Mouse (Mus musculus) stomach, postnatal 0 days (tissue): ENCODE data around the gene Dnajb11. TPM values are rescaled to one million over a fixed set of nuclear protein-coding genes. Genes with fewer than 3 reads are reported as not detected.

ENCODE experiments used
- ATAC-seq: fragments of 200-750 bp; cut with Nextera tagmentation; 2 replicates; pipeline ENCODE4 v1.8.0; 2017; ENCODE audit not compliant: low FRiP score, low TSS enrichment
- DNase-seq: peaks from one replicate; pipeline ENCODE4 v3.0.0-alpha.2; 2016; ENCODE audit warnings: low spot score
- H3K27ac ChIP-seq: fragments of 300-500 bp; sonication (generic); replicated peaks from 2 replicates; pipeline ENCODE4 v1.5.1; 2014; ENCODE audit warnings: mild to moderate bottlenecking, control low read depth
- H3K27me3 ChIP-seq: fragments of 300-500 bp; sonication (generic); 2 replicates; pipeline ENCODE4 v1.6.1; 2014; ENCODE audit warnings: low read length; ENCODE audit not compliant: control insufficient read depth, insufficient read depth
- H3K36me3 ChIP-seq: fragments of 300-500 bp; sonication (generic); 2 replicates; pipeline ENCODE4 v1.6.1; 2014; ENCODE audit warnings: low read length, mixed read lengths; ENCODE audit not compliant: control insufficient read depth, insufficient read depth
- H3K4me1 ChIP-seq: fragments of 300-500 bp; sonication (generic); replicated peaks from 2 replicates; pipeline ENCODE4 v1.6.1; 2014; ENCODE audit warnings: antibody characterized with exemption; ENCODE audit not compliant: control insufficient read depth, insufficient read depth
- H3K4me2 ChIP-seq: fragments of 300-500 bp; sonication (generic); replicated peaks from 2 replicates; pipeline ENCODE4 v1.6.1; 2014; ENCODE audit warnings: low read depth, mild to moderate bottlenecking, control low read depth, moderate library complexity
- H3K4me3 ChIP-seq: fragments of 300-500 bp; sonication (generic); 2 replicates; pipeline ENCODE4 v1.5.1; 2014; ENCODE audit warnings: low read depth, low read length, control low read depth
- H3K9ac ChIP-seq: fragments of 300-500 bp; sonication (generic); 2 replicates; pipeline ENCODE4 v1.6.1; 2014; ENCODE audit warnings: mild to moderate bottlenecking, low read length, control low read depth, mixed read lengths
- H3K9me3 ChIP-seq: fragments of 300-500 bp; sonication (generic); 2 replicates; pipeline ENCODE4 v1.6.1; 2016; ENCODE audit warnings: low read length; ENCODE audit not compliant: control insufficient read depth
- CTCF ChIP-seq: IDR thresholded peaks from 2 replicates; pipeline ENCODE4 v1.5.1; 2016; ENCODE audit warnings: antibody characterized with exemption, low read depth, mild to moderate bottlenecking, moderate library complexity
- EP300 ChIP-seq: optimal IDR thresholded peaks from 2 replicates; pipeline ENCODE3; 2016; ENCODE audit warnings: antibody characterized with exemption
- WGBS: fragments of 180-500 bp; shearing (Covaris S2); extraction: QIAGEN DNeasy Blood & Tissue Kit; methylation state at CpG from one replicate; pipeline ENCODE4 v1.1.7; 2014; 5-methylcytosine and 5-hydroxymethylcytosine counted together
- polyA plus RNA-seq: library from polyadenylated mRNA; unstranded; fragments of >200 nt; fragmentation: Nextera tagmentation; extraction: Ambion mirVana; gene quantifications from 2 replicates; pipeline ENCODE4 v1.2.1, GENCODE M21; 2015

The Dnajb11 gene
- polyA plus RNA-seq, 1 experiment from 2014 or later = 94.2 TPM

GRCm38 (mm10) chr16:22896618-22897017 is 39.0 kb downstream of the Dnajb11 start:
- Histone ChIP-seq H3K4me3 (no peak overlapping the region), H3K27me3 (no peaks in the 10 kb centered on the region), H3K9ac (no peak overlapping the region), H3K36me3 (no peaks in the 10 kb centered on the region), H3K4me2 (no peak overlapping the region), H3K27ac (no peak overlapping the region), H3K4me1 (no peaks in the 10 kb centered on the region), H3K9me3 (no peaks in the 10 kb centered on the region)
- TF ChIP-seq EP300 (no peak), CTCF (no peak)
- no peak for DNase-seq
- ATAC-seq = no peak
- WGBS = 60% methylated on average over 2 of the region's 2 CpGs

GRCm38 (mm10) chr16:22899346-22899745 is 41.7 kb downstream of the Dnajb11 start:
- ATAC-seq (no peak), DNase-seq (no peak)
- no peak overlapping the region for H3K27ac ChIP-seq
- H3K4me2 ChIP-seq = no peak overlapping the region
- TF ChIP-seq CTCF (no peak), EP300 (no peak)
- 54% methylated on average over 5 of the region's 5 CpGs for WGBS
- H3K9me3 ChIP-seq = no peaks in the 10 kb centered on the region
- no peaks in the 10 kb centered on the region for H3K36me3 ChIP-seq
- no peaks in the 10 kb centered on the region for H3K4me1 ChIP-seq
- H3K9ac ChIP-seq = no peak overlapping the region
- no peak overlapping the region for H3K4me3 ChIP-seq
- no peaks in the 10 kb centered on the region for H3K27me3 ChIP-seq

GRCm38 (mm10) chr16:22899866-22900570 is 42.4 kb downstream of the Dnajb11 start:
- 61% methylated on average over 10 of the region's 10 CpGs for WGBS
- Histone ChIP-seq H3K4me1 (no peaks in the 10 kb centered on the region), H3K27ac (no peak overlapping the region), H3K9me3 (no peaks in the 10 kb centered on the region), H3K36me3 (no peaks in the 10 kb centered on the region), H3K4me2 (no peak overlapping the region), H3K4me3 (no peak overlapping the region), H3K9ac (no peak overlapping the region), H3K27me3 (no peaks in the 10 kb centered on the region)
- no peak for ATAC-seq
- no peak for TF ChIP-seq CTCF
- TF ChIP-seq EP300 = no peak
- DNase-seq = no peak

- H3K9ac ChIP-seq = no peak overlapping the region
- no peak for TF ChIP-seq CTCF
- TF ChIP-seq EP300 = no peak
- H3K4me1 ChIP-seq = no peaks in the 10 kb centered on the region
- no peak overlapping the region for H3K4me2 ChIP-seq
- H3K9me3 ChIP-seq = no peaks in the 10 kb centered on the region
- WGBS = 46% methylated on average over 3 of the region's 3 CpGs
- no peaks in the 10 kb centered on the region for H3K36me3 ChIP-seq
- DNase-seq (no peak), ATAC-seq (no peak)
- H3K27me3 ChIP-seq = no peaks in the 10 kb centered on the region
- H3K27ac ChIP-seq = no peak overlapping the region
- no peak overlapping the region for H3K4me3 ChIP-seq
Observed at GRCm38 (mm10) chr16:22901326-22901725, 43.7 kb downstream of the Dnajb11 start.

GRCm38 (mm10) chr16:22909290-22909689 is 51.6 kb downstream of the Dnajb11 start:
- H3K9me3 ChIP-seq = no peaks in the 10 kb centered on the region
- ATAC-seq = no peak
- no peak overlapping the region for H3K27ac ChIP-seq
- H3K27me3 ChIP-seq = no peaks in the 10 kb centered on the region
- no peaks in the 10 kb centered on the region for H3K4me1 ChIP-seq
- no peak overlapping the region for H3K4me3 ChIP-seq
- 80% methylated on average over 6 of the region's 6 CpGs for WGBS
- H3K4me2 ChIP-seq = no peak overlapping the region
- TF ChIP-seq EP300 (no peak), CTCF (no peak)
- H3K9ac ChIP-seq = no peak overlapping the region
- no peak for DNase-seq
- no peaks in the 10 kb centered on the region for H3K36me3 ChIP-seq

- no peaks in the 10 kb centered on the region for H3K9me3 ChIP-seq
- H3K36me3 ChIP-seq = no peaks in the 10 kb centered on the region
- no peak overlapping the region for H3K4me2 ChIP-seq
- no peak for DNase-seq
- no peaks in the 10 kb centered on the region for H3K27me3 ChIP-seq
- ATAC-seq = no peak
- no peak overlapping the region for H3K9ac ChIP-seq
- H3K4me3 ChIP-seq = no peak overlapping the region
- no peak overlapping the region for H3K27ac ChIP-seq
- H3K4me1 ChIP-seq = no peaks in the 10 kb centered on the region
- WGBS = 73% methylated on average over 3 of the region's 3 CpGs
- TF ChIP-seq EP300 = no peak
Observed at GRCm38 (mm10) chr16:22911986-22912385, 54.3 kb downstream of the Dnajb11 start.
